Mouse (Mus musculus): ENCODE measurements around the gene Olfr484.
"Not testable (repeated sequence)": the region's sequence is repeated elsewhere in the genome, so short reads cannot be mapped to it uniquely, and the experiment has no call there.

Olfr484 gene

GRCm38 (mm10) chr7:108127349-108127748 is at the start of gene Olfr484:
Gene Olfr484, minus strand, starts transcription at chr7:108127449.
- no peak for DNase-seq (ENCODE audit: low read depth)

GRCm38 (mm10) chr7:108172642-108173041 is 45.4 kb upstream of the Olfr484 start, which contains the start of gene Olfr486:
Gene Olfr486, minus strand, starts transcription at chr7:108172742.
- DNase-seq (ENCODE audit: low read depth) = not testable (repeated sequence)

GRCm38 (mm10) chr7:108159771-108160170 is 32.5 kb upstream of the Olfr484 start, which contains the start of gene Olfr485:
Gene Olfr485, minus strand, starts transcription at chr7:108159871.
- DNase-seq (ENCODE audit: low read depth) = no peak

GRCm38 (mm10) chr7:108121416-108121815 is 5.8 kb downstream of the Olfr484 start:
- no peak for DNase-seq (ENCODE audit: low read depth)

- DNase-seq (ENCODE audit: low read depth) = no peak
Measured at GRCm38 (mm10) chr7:108120681-108121080, 6.6 kb downstream of the Olfr484 start.

- DNase-seq (ENCODE audit: low read depth) = no peak
Measured at GRCm38 (mm10) chr7:108100549-108100948, 26.7 kb downstream of the Olfr484 start, which contains the start of gene Olfr483. Gene Olfr483, plus strand, starts transcription at chr7:108100849.

- no peak for DNase-seq (ENCODE audit: low read depth)
Measured at GRCm38 (mm10) chr7:108097486-108097885, 29.8 kb downstream of the Olfr484 start, which contains the start of gene Olfr482. Gene Olfr482, minus strand, starts transcription at chr7:108097586.

- no peak for DNase-seq (ENCODE audit: low read depth)
Measured at GRCm38 (mm10) chr7:108079555-108079954, 47.7 kb downstream of the Olfr484 start, which contains the start of gene Olfr481. Gene Olfr481, plus strand, starts transcription at chr7:108079855.
